Mouse (Mus musculus) stomach, postnatal 0 days (tissue): ENCODE data around the gene Retnlg.

ENCODE experiments used
- CTCF ChIP-seq: IDR thresholded peaks from 2 replicates; pipeline ENCODE4 v1.5.1; 2016; ENCODE audit warnings: antibody characterized with exemption, low read depth, mild to moderate bottlenecking, moderate library complexity
- EP300 ChIP-seq: optimal IDR thresholded peaks from 2 replicates; pipeline ENCODE3; 2016; ENCODE audit warnings: antibody characterized with exemption

DNA sequence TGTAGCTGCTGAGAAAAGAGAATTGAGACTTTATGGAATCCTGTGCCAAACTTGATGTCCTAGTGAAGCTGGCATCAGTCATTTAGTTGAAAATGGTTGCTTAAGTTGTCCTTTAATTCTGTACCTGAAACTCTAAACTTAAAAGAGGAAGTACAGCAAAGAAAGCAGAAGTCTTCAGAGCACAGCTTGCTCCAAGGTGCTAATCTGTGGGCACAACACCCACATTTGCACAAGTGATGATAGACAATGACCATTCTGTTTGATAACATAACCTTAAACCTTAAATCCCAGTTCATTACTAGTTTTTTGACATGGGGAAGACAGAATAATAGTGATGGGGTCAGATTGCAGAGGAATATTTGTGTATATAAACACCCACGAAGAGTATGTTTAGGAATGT, 3.8 kb upstream of the Retnlg start:
- no peak for TF ChIP-seq EP300
- TF ChIP-seq CTCF, result no peak
